8 mouse cellular contexts compared by ENCODE assay signal in genomic region chr7:24964897-24965535, GRCm38 (mm10). TPM values are rescaled to one million over a fixed set of nuclear protein-coding genes. Genes with fewer than 3 reads are reported as not detected.
DNase-seq lines count a peak whose midpoint lies in the region; ATAC-seq lines count a peak whose summit lies in the region.
"Had no signal": no experiment of that assay in that cellular context is flagged by ENCODE, and none has a peak within 500 bp of the region (broad histone marks: within the 10 kb centered on the region; RNA-seq: fewer than 3 reads in every experiment).

No protein-coding gene starts in this region.

- H3K9ac ChIP-seq in forebrain, embryonic 11.5 days (ENCODE audit: low read length) = no peak overlapping the region
- no peak overlapping the region for H3K9ac ChIP-seq in hindbrain, embryonic 11.5 days (ENCODE audit: low read depth, low read length)
- H3K9ac ChIP-seq: limb, embryonic 15.5 days had no signal

- no peak overlapping the region for H3K4me3 ChIP-seq in forebrain, embryonic 11.5 days (ENCODE audit: low read depth, low read length)
- H3K4me3 ChIP-seq in hindbrain, embryonic 11.5 days (ENCODE audit: low read depth, low read length) = no peak overlapping the region
- H3K4me3 ChIP-seq: limb, embryonic 15.5 days had no signal

- ATAC-seq in forebrain, embryonic 11.5 days (replicated peaks; ENCODE audit: low FRiP score) = no peak
- peak; percentile 67 for ATAC-seq in hindbrain, embryonic 11.5 days (ENCODE audit: low FRiP score)
- ATAC-seq in megakaryocyte progenitor cell, adult 5-6 weeks (replicated peaks; ENCODE audit: poor library complexity) = peak; percentile 88

- 12% methylated on average over 5 of the region's 5 CpGs for WGBS in forebrain, embryonic 11.5 days
- WGBS in hindbrain, embryonic 11.5 days = 15% methylated on average over 5 of the region's 5 CpGs

- no peak overlapping the region for H3K4me2 ChIP-seq in forebrain, embryonic 11.5 days (ENCODE audit: low read depth, low read length, severe bottlenecking)
- no peak overlapping the region for H3K4me2 ChIP-seq in hindbrain, embryonic 11.5 days (replicated peaks; ENCODE audit: low read depth, low read length)
- H3K4me2 ChIP-seq: limb, embryonic 15.5 days had no signal

- peak; percentile 37 for DNase-seq in Muller cell, postnatal 12 days (ENCODE audit: inconsistent ontology term)
- peak; percentile 36 for DNase-seq in c-Kit-negative CD71-positive TER-119-positive erythroid progenitor cells, embryonic 14.5 days (ENCODE audit: low read depth, low spot score)
- DNase-seq in forebrain, embryonic 11.5 days (ENCODE audit: low spot score) = peak; percentile 88
- DNase-seq in hindbrain, embryonic 11.5 days (ENCODE audit: low spot score) = peak; percentile 90
- peak; percentile 90 to 91 for DNase-seq in layer of hippocampus, postnatal 10 days (ENCODE audit: low spot score in 2 of 2)
- DNase-seq in skeletal muscle tissue, adult 2 months (ENCODE audit: low read depth, low spot score) = peak; percentile 43

- no peak overlapping the region for H3K27ac ChIP-seq in forebrain, embryonic 11.5 days (ENCODE audit: low read depth, low read length)
- no peak overlapping the region for H3K27ac ChIP-seq in hindbrain, embryonic 11.5 days (ENCODE audit: low read depth, low read length)
- H3K27ac ChIP-seq: limb, embryonic 15.5 days had no signal

- no peaks in the 10 kb centered on the region for H3K4me1 ChIP-seq in forebrain, embryonic 11.5 days (replicated peaks; ENCODE audit: control insufficient read depth, insufficient read depth, low read length)
- no peaks in the 10 kb centered on the region for H3K4me1 ChIP-seq in hindbrain, embryonic 11.5 days (replicated peaks; ENCODE audit: control insufficient read depth, insufficient read depth, low read length)
- H3K4me1 ChIP-seq: limb, embryonic 15.5 days had no signal

- H3K27me3 ChIP-seq in forebrain, embryonic 11.5 days (ENCODE audit: control insufficient read depth, insufficient read depth, low read length) = no peaks in the 10 kb centered on the region
- no peaks in the 10 kb centered on the region for H3K27me3 ChIP-seq in hindbrain, embryonic 11.5 days (ENCODE audit: control insufficient read depth, insufficient read depth, low read length)
- H3K27me3 ChIP-seq: limb, embryonic 15.5 days had no signal

- H3K9me3 ChIP-seq in forebrain, embryonic 11.5 days (ENCODE audit: control insufficient read depth, low read length) = no peaks in the 10 kb centered on the region
- no peaks in the 10 kb centered on the region for H3K9me3 ChIP-seq in hindbrain, embryonic 11.5 days (ENCODE audit: control insufficient read depth, low read length)
- H3K9me3 ChIP-seq: limb, embryonic 15.5 days had no signal

- H3K36me3 ChIP-seq in forebrain, embryonic 11.5 days (ENCODE audit: control insufficient read depth, insufficient read depth, low read length) = no peaks in the 10 kb centered on the region
- no peaks in the 10 kb centered on the region for H3K36me3 ChIP-seq in hindbrain, embryonic 11.5 days (ENCODE audit: control insufficient read depth, insufficient read depth, low read length)

RNA-seq across cellular contexts. Expression of gene Rabac1, which starts 7.5 kb away (rescaled TPM):
- polyA plus RNA-seq in forebrain, embryonic 11.5 days (2014; fragmentation: Nextera tagmentation; extraction: Ambion mirVana) = 82.6 and 87.3 TPM in 2 replicates
- 122 and 129 TPM in 2 replicates for polyA plus RNA-seq in hindbrain, embryonic 11.5 days (2014; fragmentation: Nextera tagmentation; extraction: Ambion mirVana)
- total RNA-seq in layer of hippocampus, postnatal 10 days (2021) = 100 to 1,000 TPM; 247 to 271 TPM
- total RNA-seq in megakaryocyte progenitor cell, adult 5-6 weeks (2015) = 95.6 and 117 TPM in 2 replicates
- total RNA-seq in megakaryocyte progenitor cell, adult 5-6 weeks (2017) = 89.2 and 101 TPM in 2 replicates

RNA-seq across cellular contexts. Expression of gene Gm4881, which starts 20.7 kb away (rescaled TPM):
- 0.32 and 0.55 TPM in 2 replicates for polyA plus RNA-seq in forebrain, embryonic 11.5 days (2014; fragmentation: Nextera tagmentation; extraction: Ambion mirVana)
- polyA plus RNA-seq in hindbrain, embryonic 11.5 days (2014; fragmentation: Nextera tagmentation; extraction: Ambion mirVana) = 4.7 and 6.1 TPM in 2 replicates
- total RNA-seq in layer of hippocampus, postnatal 10 days (2021) = not detected
- total RNA-seq in megakaryocyte progenitor cell, adult 5-6 weeks (2015) = not detected in 2 replicates
- not detected in 2 replicates for total RNA-seq in megakaryocyte progenitor cell, adult 5-6 weeks (2017)
- polyA plus RNA-seq: limb, embryonic 15.5 days had no signal

RNA-seq across cellular contexts. Expression of gene Atp1a3, which starts 40.7 kb away (rescaled TPM):
- 36.3 and 40.2 TPM in 2 replicates for polyA plus RNA-seq in forebrain, embryonic 11.5 days (2014; fragmentation: Nextera tagmentation; extraction: Ambion mirVana)
- polyA plus RNA-seq in hindbrain, embryonic 11.5 days (2014; fragmentation: Nextera tagmentation; extraction: Ambion mirVana) = 40.1 and 48.8 TPM in 2 replicates
- 1,000 to 10,000 TPM; 1,908 to 2,310 TPM for total RNA-seq in layer of hippocampus, postnatal 10 days (2021)
- total RNA-seq in megakaryocyte progenitor cell, adult 5-6 weeks (2015) = 24.4 and 35.2 TPM in 2 replicates
- total RNA-seq in megakaryocyte progenitor cell, adult 5-6 weeks (2017) = 18.4 and 28.5 TPM in 2 replicates

Comparison
In these comparisons a context has a peak if more than half of its experiments do, and no peak if none do; other contexts are left out.
1. DNase-seq: peak in every context shown above with its lines; median percentile 90 in layer of hippocampus, postnatal 10 days; 90 in hindbrain, embryonic 11.5 days; 88 in forebrain, embryonic 11.5 days; 43 in skeletal muscle tissue, adult 2 months; 37 in Muller cell, postnatal 12 days; 36 in c-Kit-negative CD71-positive TER-119-positive erythroid progenitor cells, embryonic 14.5 days.
2. RNA of gene Atp1a3, which starts 40.7 kb away (total RNA-seq): 1,908 to 2,310 TPM in layer of hippocampus, postnatal 10 days; 18.4 to 35.2 TPM in megakaryocyte progenitor cell, adult 5-6 weeks; every median in the first group is over 10 times any median in the second.